Mouse (Mus musculus) small intestine, adult 2 months (tissue): ENCODE results near the gene Cdk14. TPM values are rescaled to one million over a fixed set of nuclear protein-coding genes. Genes with fewer than 3 reads are reported as not detected.

ENCODE experiments used
- H3K27ac ChIP-seq: fragments of 200-500 bp; 2 replicates; pipeline ENCODE4 v1.5.1; 2012; ENCODE audit warnings: low read depth, low read length, control low read depth, inconsistent platforms; ENCODE audit not compliant: insufficient read depth
- H3K27me3 ChIP-seq: fragments of 200-500 bp; 2 replicates; pipeline ENCODE4 v1.6.1; 2012; ENCODE audit warnings: mild to moderate bottlenecking, moderate library complexity, low read length, inconsistent platforms; ENCODE audit not compliant: control insufficient read depth, insufficient read depth
- H3K36me3 ChIP-seq: fragments of 200-500 bp; 2 replicates; pipeline ENCODE4 v1.6.1; 2012; ENCODE audit warnings: mild to moderate bottlenecking, low read length, control low read depth, inconsistent platforms; ENCODE audit not compliant: control insufficient read depth, insufficient read depth
- H3K4me1 ChIP-seq: fragments of 200-500 bp; 2 replicates; pipeline ENCODE4 v1.6.1; 2012; ENCODE audit warnings: low read length, inconsistent platforms, mixed read lengths; ENCODE audit not compliant: control insufficient read depth, insufficient read depth, insufficient read length
- H3K4me3 ChIP-seq: fragments of 200-500 bp; 2 replicates; pipeline ENCODE4 v1.5.1; 2012; ENCODE audit warnings: low read depth, mild to moderate bottlenecking, control low read depth, inconsistent platforms, low read length, moderate library complexity
- CTCF ChIP-seq: fragments of 200-500 bp; IDR thresholded peaks from 2 replicates; pipeline ENCODE4 v1.5.1; 2012; ENCODE audit warnings: low read depth, mild to moderate bottlenecking, control low read depth, inconsistent platforms, low read length, moderate library complexity, mixed read lengths; ENCODE audit not compliant: insufficient replicate concordance, insufficient read length; ENCODE audit errors: extremely low read depth
- POLR2A ChIP-seq: fragments of 200-500 bp; IDR thresholded peaks from 2 replicates; pipeline ENCODE4 v1.6.1; 2012; ENCODE audit warnings: low read depth, mild to moderate bottlenecking, control low read depth, inconsistent platforms, low read length, moderate library complexity
- WGBS: fragments of 180-500 bp; shearing (Covaris S2); methylation state at CpG from one replicate; pipeline ENCODE4 v1.1.7; 2018; 5-methylcytosine and 5-hydroxymethylcytosine counted together
- polyA plus RNA-seq: library from polyadenylated mRNA; depleted of rRNA; stranded (reverse); fragments of >200 nt; gene quantifications from 2 replicates; pipeline ENCODE4 v1.2.3, GENCODE M21; 2012

Gene Cdk14
- polyA plus RNA-seq, 1 experiment = 0.37 TPM

GRCm38 (mm10) chr5:5008153-5008745 lies 411.9 kb downstream of the Cdk14 start:
- Histone ChIP-seq H3K4me1 (no peaks in the 10 kb centered on the region), H3K4me3 (no peak overlapping the region), H3K27me3 (no peaks in the 10 kb centered on the region), H3K27ac (no peak overlapping the region), H3K36me3 (no peaks in the 10 kb centered on the region)
- TF ChIP-seq CTCF (no peak), POLR2A (no peak)
- 86% methylated on average over 4 of the region's 4 CpGs for WGBS

DNA sequence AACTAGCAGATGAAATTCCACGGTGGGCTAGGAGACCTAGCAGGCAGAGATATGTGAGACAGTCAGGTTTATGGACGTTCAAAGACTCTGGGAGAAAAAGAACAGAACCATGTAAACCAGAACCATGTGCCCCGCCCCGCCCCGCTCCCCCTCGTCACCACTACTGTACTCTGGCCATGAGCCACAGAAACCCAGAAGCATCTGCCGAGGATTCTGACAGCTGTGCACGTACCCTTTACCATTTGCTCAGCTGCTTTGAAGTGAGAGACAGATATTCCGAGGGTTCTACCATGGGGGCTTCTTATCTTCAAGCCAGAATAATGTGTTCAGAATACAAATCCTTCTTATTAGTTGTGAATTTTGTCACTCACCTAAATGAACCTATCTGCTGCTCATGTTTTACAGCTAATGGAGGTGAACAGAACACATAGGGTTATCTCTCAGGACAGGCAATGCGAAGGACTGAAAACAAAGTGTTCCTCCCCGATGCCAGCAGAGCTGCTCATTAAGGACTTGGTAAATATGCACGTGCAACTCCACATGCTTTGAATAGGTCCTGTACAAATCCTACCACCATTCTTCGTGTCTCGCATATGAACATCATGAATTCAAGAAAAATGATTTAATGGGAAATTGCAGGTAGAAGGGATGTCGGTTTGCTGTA lies 412.5 kb downstream of the Cdk14 start:
- Histone ChIP-seq H3K36me3 (no peaks in the 10 kb centered on the region), H3K27ac (no peak overlapping the region), H3K4me3 (no peak overlapping the region), H3K4me1 (no peaks in the 10 kb centered on the region), H3K27me3 (no peaks in the 10 kb centered on the region)
- no peak for TF ChIP-seq CTCF
- TF ChIP-seq POLR2A = no peak
- WGBS = 82% methylated on average over 15 of the region's 15 CpGs

- H3K27me3 ChIP-seq = no peaks in the 10 kb centered on the region
- no peak overlapping the region for H3K4me3 ChIP-seq
- WGBS = 68% methylated on average over 1 of the region's 1 CpGs
- TF ChIP-seq POLR2A (no peak), CTCF (no peak)
- H3K4me1 ChIP-seq = no peaks in the 10 kb centered on the region
- no peaks in the 10 kb centered on the region for H3K36me3 ChIP-seq
- no peak overlapping the region for H3K27ac ChIP-seq
Measured at GRCm38 (mm10) chr5:5005633-5006032, 414.5 kb downstream of the Cdk14 start.

DNA sequence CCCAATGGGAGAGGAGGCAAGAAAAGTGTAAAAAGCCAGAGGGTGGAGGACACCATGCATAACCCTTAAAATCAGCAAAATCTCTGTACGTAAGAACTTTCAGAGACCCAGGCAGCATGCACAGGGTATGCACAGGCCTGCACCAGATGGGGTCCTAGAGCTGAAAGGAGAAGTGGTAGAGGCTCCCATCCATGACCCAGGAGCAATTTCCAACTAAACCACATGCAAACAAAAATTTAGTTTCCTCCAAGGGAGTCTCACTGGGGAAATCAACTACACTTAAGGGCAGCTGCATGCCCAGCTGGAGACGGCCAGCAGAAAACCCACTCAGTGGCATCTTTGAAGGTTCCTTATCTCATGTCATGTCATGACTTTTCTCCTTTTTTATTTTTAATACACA lies 415.4 kb downstream of the Cdk14 start:
- WGBS = 93% methylated on average over 2 of the region's 2 CpGs
- no peaks in the 10 kb centered on the region for H3K27me3 ChIP-seq
- no peaks in the 10 kb centered on the region for H3K4me1 ChIP-seq
- no peaks in the 10 kb centered on the region for H3K36me3 ChIP-seq
- no peak for TF ChIP-seq CTCF
- no peak for TF ChIP-seq POLR2A
- no peak overlapping the region for H3K27ac ChIP-seq
- no peak overlapping the region for H3K4me3 ChIP-seq

- no peaks in the 10 kb centered on the region for H3K36me3 ChIP-seq
- 90% methylated on average over 4 of the region's 4 CpGs for WGBS
- H3K4me1 ChIP-seq = no peaks in the 10 kb centered on the region
- H3K4me3 ChIP-seq = no peak overlapping the region
- H3K27me3 ChIP-seq = no peaks in the 10 kb centered on the region
- TF ChIP-seq CTCF (no peak), POLR2A (no peak)
- H3K27ac ChIP-seq = no peak overlapping the region
Measured at GRCm38 (mm10) chr5:4993192-4993601, 426.9 kb downstream of the Cdk14 start.

DNA sequence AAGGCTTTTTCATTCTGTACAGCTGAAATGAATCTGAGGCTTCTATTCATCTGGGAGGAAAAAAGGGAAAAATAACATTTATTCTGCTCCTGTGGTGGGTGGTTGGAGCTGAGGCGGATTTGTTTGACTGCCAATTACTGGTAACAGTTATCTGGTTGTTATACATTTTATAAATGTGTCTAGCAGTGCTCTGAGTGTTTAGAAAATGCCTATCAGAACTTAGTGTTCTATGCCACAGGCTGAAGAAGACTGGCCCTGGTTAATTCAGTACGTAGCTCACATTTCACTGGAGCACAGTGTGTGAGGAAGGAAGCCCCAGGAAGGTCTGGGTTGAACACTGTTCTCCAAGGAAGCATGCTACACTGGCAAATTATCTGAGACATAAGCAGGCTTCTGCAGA lies 429.1 kb downstream of the Cdk14 start:
- no peaks in the 10 kb centered on the region for H3K36me3 ChIP-seq
- no peak overlapping the region for H3K4me3 ChIP-seq
- H3K27me3 ChIP-seq = no peaks in the 10 kb centered on the region
- TF ChIP-seq POLR2A (no peak), CTCF (no peak)
- H3K4me1 ChIP-seq = no peaks in the 10 kb centered on the region
- no peak overlapping the region for H3K27ac ChIP-seq
- WGBS = 86% methylated on average over 2 of the region's 2 CpGs

DNA sequence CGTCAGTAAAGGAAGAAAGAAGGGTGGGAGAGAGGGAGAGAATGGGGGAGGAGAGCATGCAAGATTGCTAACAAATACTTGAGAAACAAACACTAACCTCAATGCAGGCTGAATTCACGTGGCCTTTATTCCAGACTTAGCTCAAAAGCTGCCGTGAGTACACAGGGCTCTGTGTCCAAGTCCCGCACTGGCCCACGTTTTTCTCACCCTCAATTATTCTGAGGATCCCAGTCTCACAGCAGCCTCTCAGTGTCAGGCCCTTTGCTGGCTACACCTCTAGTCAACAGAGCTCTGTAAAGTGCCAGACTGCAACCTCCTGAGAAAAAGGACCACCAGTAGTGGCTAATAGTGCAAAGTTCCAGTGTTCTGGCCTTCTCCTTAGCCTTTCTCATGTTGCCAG lies 429.9 kb downstream of the Cdk14 start:
- 73% methylated on average over 5 of the region's 5 CpGs for WGBS
- Histone ChIP-seq H3K4me3 (no peak overlapping the region), H3K4me1 (no peaks in the 10 kb centered on the region), H3K27ac (no peak overlapping the region), H3K27me3 (no peaks in the 10 kb centered on the region), H3K36me3 (no peaks in the 10 kb centered on the region)
- no peak for TF ChIP-seq POLR2A
